Mouse (Mus musculus): ENCODE results near the gene Ttc41.
"Not testable (repeated sequence)": the region's sequence is repeated elsewhere in the genome, so short reads cannot be mapped to it uniquely, and the experiment has no call there.

The Ttc41 gene

DNA sequence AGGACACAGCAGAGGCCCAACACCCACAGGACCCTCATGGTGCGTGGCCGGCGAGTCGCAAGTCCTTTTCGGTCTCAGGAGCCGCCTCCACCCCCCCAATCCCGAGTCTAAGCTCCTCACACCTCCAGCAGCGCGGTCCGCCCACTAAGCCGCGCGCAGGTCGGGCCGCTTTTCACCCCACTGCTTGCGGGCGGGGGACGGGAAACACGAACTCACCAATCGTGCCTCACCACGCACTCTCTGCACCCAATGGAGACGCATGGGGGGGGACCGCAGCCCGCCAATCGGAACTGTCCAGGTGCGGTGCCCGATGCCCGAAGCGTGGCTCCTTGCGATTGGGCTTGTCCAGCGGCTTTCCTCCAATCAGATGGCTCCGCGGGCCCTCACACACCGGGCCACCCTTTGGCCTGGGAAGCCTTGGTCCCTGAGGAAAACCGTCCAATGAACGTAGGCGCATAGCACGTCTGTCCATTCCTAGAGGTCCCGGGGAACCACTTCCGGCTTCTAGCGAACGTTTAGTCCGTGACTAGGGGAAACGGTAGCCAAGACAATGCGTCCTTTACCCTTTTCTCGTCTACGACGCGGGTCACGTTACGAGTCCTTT lies at the start of gene Ttc41, which contains the start of gene Hsp90b1:
Gene Ttc41 (plus strand): TSS at position 494 of the 604 bp plus-strand sequence.
Gene Hsp90b1 (minus strand): TSS at position 192 of the 604 bp plus-strand sequence.
- peak; percentile 96 for DNase-seq (ENCODE audit: low read depth)

- not testable (repeated sequence) for DNase-seq (ENCODE audit: low read depth)
Measured at GRCm38 (mm10) chr10:86670550-86670949, 35.1 kb upstream of the Ttc41 start.

GRCm38 (mm10) chr10:86684797-86685178 lies 20.8 kb upstream of the Ttc41 start:
- DNase-seq (ENCODE audit: low read depth), result not testable (repeated sequence)

DNA sequence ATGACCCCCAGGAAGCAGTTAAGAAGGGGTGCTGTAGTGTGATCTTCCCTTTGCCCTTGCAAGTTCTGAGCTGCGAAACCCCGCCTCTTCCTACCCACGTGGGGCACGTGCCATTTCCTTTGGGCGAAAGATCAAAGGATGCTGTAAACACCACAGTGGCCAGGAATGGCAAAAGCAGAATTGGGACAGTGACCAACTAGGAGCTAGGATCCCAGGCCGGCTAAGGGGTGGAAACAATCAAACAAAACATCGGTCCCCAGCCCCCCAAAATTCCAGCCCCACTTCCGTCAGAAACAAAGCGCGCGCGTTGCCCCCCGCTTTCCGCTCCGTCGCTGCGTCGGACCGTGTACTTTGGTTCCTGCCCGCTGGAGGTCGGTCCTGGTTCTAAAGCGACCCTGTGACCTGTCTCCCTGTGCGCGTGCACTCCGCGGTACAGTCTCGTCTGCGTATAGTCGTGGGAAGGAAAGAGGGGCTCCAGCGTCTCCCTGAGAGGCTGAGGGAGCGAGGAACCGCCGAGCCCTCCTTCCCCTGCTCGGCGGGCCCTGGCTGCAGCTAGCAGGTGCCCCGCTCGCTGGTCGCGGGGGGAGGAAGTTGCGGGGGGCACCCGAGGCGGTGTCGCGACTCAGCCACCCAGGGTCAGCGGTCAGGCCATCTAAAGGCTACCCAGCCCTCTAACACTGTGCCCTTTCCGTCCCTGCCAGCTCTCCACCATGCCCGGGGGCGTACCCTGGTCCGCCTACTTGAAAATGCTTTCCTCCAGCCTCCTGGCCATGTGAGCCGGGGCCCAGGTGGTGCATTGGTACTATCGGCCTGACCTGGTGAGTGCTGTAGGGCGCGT lies 20.2 kb upstream of the Ttc41 start:
- peak; percentile 66 for DNase-seq (ENCODE audit: low read depth)

- not testable (repeated sequence) for DNase-seq (ENCODE audit: low read depth)
Measured at GRCm38 (mm10) chr10:86686017-86686360, 19.6 kb upstream of the Ttc41 start.

DNA sequence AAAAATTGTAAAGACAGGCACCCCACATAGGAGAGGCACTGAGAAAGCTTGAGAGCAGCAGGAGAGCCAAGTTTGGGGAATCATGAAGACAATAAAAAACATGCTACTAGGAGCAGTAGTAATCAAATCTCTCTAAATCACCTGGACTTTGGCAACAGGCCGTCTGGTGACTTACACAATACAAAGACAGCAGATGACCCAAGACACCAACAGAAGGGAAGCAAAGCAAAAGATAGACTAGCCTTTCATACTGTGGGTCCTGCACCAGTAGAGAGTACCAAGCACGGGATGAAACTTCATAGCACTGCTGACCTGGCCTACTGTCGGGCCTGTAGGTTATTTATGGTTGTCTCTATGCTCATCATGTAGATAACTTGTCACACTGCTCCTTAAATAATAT lies 5.4 kb upstream of the Ttc41 start:
- DNase-seq (ENCODE audit: low read depth), result no peak

DNA sequence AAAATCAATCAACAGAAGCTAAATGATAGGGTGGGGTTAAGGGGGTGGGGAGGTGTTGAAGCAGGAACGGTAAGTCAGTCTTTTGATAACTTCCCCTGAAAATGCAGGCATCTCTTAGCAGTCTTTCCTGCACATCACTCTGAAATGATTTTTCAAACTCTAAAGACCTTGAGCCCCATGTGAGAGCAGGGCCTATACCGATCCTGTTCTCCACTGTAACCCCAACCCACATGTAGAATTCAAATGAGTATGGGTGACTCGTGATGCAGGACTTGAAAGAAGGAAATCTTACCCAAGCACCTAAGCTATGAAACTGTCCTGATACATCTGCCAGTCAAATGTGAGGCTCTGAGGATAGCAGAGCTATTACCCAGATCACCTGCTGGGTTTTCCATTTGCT lies 4.6 kb upstream of the Ttc41 start:
- no peak for DNase-seq (ENCODE audit: low read depth)

GRCm38 (mm10) chr10:86702312-86702920 lies 3.2 kb upstream of the Ttc41 start:
- DNase-seq (ENCODE audit: low read depth), result no peak

DNA sequence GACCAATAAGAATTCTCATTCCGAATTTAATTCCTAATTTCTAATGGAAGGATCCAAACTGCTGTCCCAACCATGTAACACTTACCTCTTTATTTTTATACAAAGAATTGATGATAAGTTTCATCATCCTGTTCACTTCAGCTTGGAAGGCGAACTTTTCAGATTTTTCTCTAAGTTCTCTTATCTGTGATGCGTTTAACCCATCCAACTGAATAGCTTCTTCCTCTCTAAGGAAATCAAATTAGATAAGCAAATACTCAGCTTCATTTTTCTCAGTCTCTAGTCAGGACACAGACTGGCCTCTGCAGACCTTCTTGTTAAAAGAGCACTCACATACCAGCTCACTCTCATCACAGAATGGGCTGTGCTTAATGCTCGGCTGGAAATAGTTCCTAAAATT lies 2.2 kb upstream of the Ttc41 start:
- no peak for DNase-seq (ENCODE audit: low read depth)

- DNase-seq (ENCODE audit: low read depth), result no peak
Measured at GRCm38 (mm10) chr10:86704141-86704540, 1.5 kb upstream of the Ttc41 start.

- DNase-seq (ENCODE audit: low read depth), result no peak
Measured at GRCm38 (mm10) chr10:86704589-86705191, 921 bp upstream of the Ttc41 start.

GRCm38 (mm10) chr10:86705922-86706752 lies 526 bp downstream of the Ttc41 start:
- DNase-seq (ENCODE audit: low read depth), result peak; percentile 86

DNA sequence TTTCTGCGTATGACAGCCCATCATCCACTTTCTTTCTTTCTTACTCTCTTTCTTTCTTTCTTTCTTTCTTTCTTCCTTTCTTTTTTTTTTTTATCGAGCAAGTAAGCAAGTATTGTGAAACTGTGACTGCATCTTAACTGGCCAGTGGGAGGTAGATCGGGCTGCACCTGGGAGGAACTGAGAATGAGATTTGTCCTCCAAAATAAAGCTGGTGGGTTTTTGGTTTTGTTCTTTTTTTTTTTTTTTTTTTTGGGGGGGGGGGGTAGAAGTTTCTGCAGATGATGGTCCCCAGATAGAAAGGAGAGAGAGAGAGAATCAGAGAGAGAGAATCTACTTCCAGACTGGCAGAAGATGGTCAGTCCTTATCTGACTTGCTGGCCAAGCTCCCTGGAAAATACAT lies 1.5 kb downstream of the Ttc41 start:
- DNase-seq (ENCODE audit: low read depth), result no peak

GRCm38 (mm10) chr10:86712156-86712555 lies 6.5 kb downstream of the Ttc41 start:
- no peak for DNase-seq (ENCODE audit: low read depth)

GRCm38 (mm10) chr10:86727548-86727980 lies 22.0 kb downstream of the Ttc41 start:
- no peak for DNase-seq (ENCODE audit: low read depth)

- DNase-seq (ENCODE audit: low read depth), result no peak
Measured at GRCm38 (mm10) chr10:86728176-86728575, 22.6 kb downstream of the Ttc41 start.

GRCm38 (mm10) chr10:86730823-86731499 lies 25.4 kb downstream of the Ttc41 start:
- DNase-seq (ENCODE audit: low read depth), result peak; percentile 67

- DNase-seq (ENCODE audit: low read depth), result no peak
Measured at GRCm38 (mm10) chr10:86731500-86731863, 25.9 kb downstream of the Ttc41 start.

GRCm38 (mm10) chr10:86735036-86735435 lies 29.4 kb downstream of the Ttc41 start:
- DNase-seq (ENCODE audit: low read depth), result no peak

- no peak for DNase-seq (ENCODE audit: low read depth)
Measured at GRCm38 (mm10) chr10:86742918-86743317, 37.3 kb downstream of the Ttc41 start.

- DNase-seq (ENCODE audit: low read depth), result no peak
Measured at GRCm38 (mm10) chr10:86744306-86744705, 38.7 kb downstream of the Ttc41 start.

All from c-Kit-positive CD71-positive TER-119-negative erythroid progenitor cells, embryonic 14.5 days (primary cell).